Mouse (Mus musculus): ENCODE measurements around the gene Prkaca.
A peak's percentile ranks its signal among the peaks of the same experiment; 100 is the strongest.

DNA sequence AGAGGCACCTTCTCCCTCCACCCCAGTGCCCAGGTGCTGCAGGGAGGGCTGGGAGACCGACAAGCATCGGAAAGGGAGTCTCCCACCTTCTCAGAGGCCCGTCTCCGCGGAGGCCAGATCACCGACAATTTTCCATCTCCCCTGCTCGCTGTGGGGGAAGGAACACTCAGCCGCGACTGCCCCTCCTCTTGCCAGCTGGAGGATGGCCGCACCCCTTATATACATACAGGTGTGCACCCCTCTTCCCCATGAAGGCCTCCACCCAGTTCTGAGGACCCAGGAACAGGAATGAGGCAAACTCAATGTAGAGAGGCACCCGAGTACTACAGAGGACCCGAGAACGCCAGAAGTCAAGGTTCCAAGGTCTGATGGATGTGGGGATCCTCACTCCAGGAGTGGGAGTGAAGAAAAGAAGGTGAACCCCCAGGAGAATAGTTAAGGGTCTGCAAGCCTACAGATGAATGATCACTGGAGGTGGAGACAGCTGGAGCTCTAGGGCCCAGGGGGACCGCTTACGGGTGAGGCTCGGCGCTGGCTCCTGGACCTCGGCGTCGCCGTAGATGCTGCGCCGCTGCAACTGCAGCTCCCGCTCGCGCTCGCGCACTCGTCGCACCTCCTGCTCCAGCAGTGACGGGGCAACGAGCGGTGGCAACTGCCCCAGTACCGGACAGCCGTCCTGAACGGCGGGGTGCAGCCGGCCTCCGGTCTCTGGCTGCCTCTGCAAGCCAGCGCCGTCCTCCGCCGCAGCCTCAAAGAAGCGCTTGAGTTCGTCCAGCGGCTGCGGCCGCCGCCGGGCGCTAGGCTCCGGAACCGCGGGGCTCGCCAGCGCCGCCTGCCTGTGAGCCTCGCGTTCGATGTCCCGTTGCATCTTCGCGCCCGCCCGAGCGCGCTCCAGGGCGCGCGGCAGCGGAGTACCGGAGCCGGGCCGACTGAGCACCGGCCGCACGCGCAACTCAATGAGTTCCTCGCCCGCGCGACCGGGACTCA is 38.1 kb downstream of the Prkaca start:
- no peak for TF ChIP-seq POLR2A (IDR thresholded peaks at IDR 0.05; ENCODE audit: control insufficient read depth, low read depth, low read length)
- TF ChIP-seq CTCF (IDR thresholded peaks at IDR 0.05; ENCODE audit: control insufficient read depth, insufficient read depth, insufficient replicate concordance, low read depth, low read length) = peak; percentile 51; the same call in 1 of the 2 replicates

All from testis, adult 2 months (tissue).